Mouse (Mus musculus): ENCODE measurements around the gene March6. TPM values are rescaled to one million over a fixed set of nuclear protein-coding genes. Genes with fewer than 3 reads are reported as not detected.
A peak's percentile ranks its signal among the peaks of the same experiment; 100 is the strongest.

Gene March6
- polyA plus RNA-seq, 1 experiment, result 42.2 TPM

DNA sequence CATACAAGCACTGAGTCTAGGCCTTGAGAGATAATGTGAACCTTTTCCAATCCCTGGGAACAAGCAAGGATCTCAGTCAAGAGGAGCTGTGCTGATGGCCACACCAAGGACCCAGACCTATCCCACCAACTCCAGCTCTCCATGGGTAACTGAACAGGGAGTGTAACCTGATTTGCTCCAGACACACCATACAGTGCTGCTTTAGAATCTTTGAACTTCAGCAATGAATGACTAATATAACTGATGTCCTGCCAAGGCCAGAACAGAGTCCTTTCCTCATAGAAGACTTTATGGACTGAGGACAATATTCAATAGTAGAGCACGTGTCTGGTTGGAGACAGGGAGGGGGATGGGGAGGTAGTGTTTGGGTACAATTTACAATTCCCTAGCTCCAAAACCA lies 14.2 kb upstream of the March6 start:
- H3K4me3 ChIP-seq (ENCODE audit: insufficient read depth, low read length), result no peak overlapping the region
- no peak for TF ChIP-seq CTCF (IDR thresholded peaks at IDR 0.05; ENCODE audit: low read depth, low read length)
- no peak for TF ChIP-seq POLR2A (IDR thresholded peaks at IDR 0.05; ENCODE audit: borderline replicate concordance, low read depth, low read length)
- H3K27ac ChIP-seq (ENCODE audit: insufficient read depth, low read depth, low read length), result no peak overlapping the region
- peaks cover 25% of the 10 kb centered on the region for H3K4me1 ChIP-seq (ENCODE audit: control insufficient read depth, insufficient read depth, low read length)

GRCm38 (mm10) chr15:31543246-31543645 lies 12.4 kb upstream of the March6 start:
- peaks cover 27% of the 10 kb centered on the region for H3K4me1 ChIP-seq (ENCODE audit: control insufficient read depth, insufficient read depth, low read length)
- TF ChIP-seq CTCF (IDR thresholded peaks at IDR 0.05; ENCODE audit: low read depth, low read length), result no peak
- TF ChIP-seq POLR2A (IDR thresholded peaks at IDR 0.05; ENCODE audit: borderline replicate concordance, low read depth, low read length), result no peak

GRCm38 (mm10) chr15:31542013-31542958 lies 11.4 kb upstream of the March6 start:
- Histone ChIP-seq H3K27ac (ENCODE audit: insufficient read depth, low read depth, low read length) (peak overlapping the region; percentile 69), H3K4me1 (ENCODE audit: control insufficient read depth, insufficient read depth, low read length) (peaks cover 26% of the 10 kb centered on the region), H3K4me3 (ENCODE audit: insufficient read depth, low read length) (no peak overlapping the region)
- no peak for TF ChIP-seq POLR2A (IDR thresholded peaks at IDR 0.05; ENCODE audit: borderline replicate concordance, low read depth, low read length)
- no peak for TF ChIP-seq CTCF (IDR thresholded peaks at IDR 0.05; ENCODE audit: low read depth, low read length)

More at GRCm38 (mm10) chr15:31543246-31543645, 12.4 kb upstream of the March6 start:
- Histone ChIP-seq H3K27ac (ENCODE audit: insufficient read depth, low read depth, low read length) (no peak overlapping the region), H3K4me3 (ENCODE audit: insufficient read depth, low read length) (no peak overlapping the region)

- H3K27ac ChIP-seq (ENCODE audit: insufficient read depth, low read depth, low read length), result no peak overlapping the region
- H3K4me3 ChIP-seq (ENCODE audit: insufficient read depth, low read length), result no peak overlapping the region
- TF ChIP-seq POLR2A (IDR thresholded peaks at IDR 0.05; ENCODE audit: borderline replicate concordance, low read depth, low read length) (no peak), CTCF (IDR thresholded peaks at IDR 0.05; ENCODE audit: low read depth, low read length) (no peak)
- H3K4me1 ChIP-seq (ENCODE audit: control insufficient read depth, insufficient read depth, low read length), result peaks cover 33% of the 10 kb centered on the region
Observed at GRCm38 (mm10) chr15:31540513-31540802, 9.6 kb upstream of the March6 start.

- no peak overlapping the region for H3K27ac ChIP-seq (ENCODE audit: insufficient read depth, low read depth, low read length)
- TF ChIP-seq POLR2A (IDR thresholded peaks at IDR 0.05; ENCODE audit: borderline replicate concordance, low read depth, low read length), result no peak
- no peak for TF ChIP-seq CTCF (IDR thresholded peaks at IDR 0.05; ENCODE audit: low read depth, low read length)
- no peak overlapping the region for H3K4me3 ChIP-seq (ENCODE audit: insufficient read depth, low read length)
- H3K4me1 ChIP-seq (ENCODE audit: control insufficient read depth, insufficient read depth, low read length), result peaks cover 35% of the 10 kb centered on the region
Observed at GRCm38 (mm10) chr15:31539643-31540512, 9.0 kb upstream of the March6 start.

DNA sequence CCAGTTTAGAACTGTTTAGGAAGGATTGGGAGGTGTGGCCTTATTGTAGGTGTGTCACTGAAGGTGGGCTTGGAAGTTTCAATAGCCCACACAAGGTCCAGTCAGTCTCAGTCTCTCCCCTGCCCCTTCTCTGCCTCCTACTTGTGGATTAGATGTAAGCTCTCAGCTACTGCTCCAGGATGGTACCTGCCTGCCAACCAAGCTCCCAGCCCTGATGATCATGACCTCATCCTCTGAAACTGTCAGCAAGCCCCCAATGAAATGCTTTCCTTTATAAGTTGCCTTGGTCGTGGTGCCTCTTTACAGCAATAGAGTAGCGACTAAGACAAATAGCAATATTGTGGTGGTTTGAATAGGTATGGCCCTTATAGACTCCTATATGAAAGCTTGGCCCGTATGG lies 7.5 kb upstream of the March6 start:
- Histone ChIP-seq H3K4me3 (ENCODE audit: insufficient read depth, low read length) (no peak overlapping the region), H3K27ac (ENCODE audit: insufficient read depth, low read depth, low read length) (no peak overlapping the region), H3K4me1 (ENCODE audit: control insufficient read depth, insufficient read depth, low read length) (peaks cover 40% of the 10 kb centered on the region)
- TF ChIP-seq CTCF (IDR thresholded peaks at IDR 0.05; ENCODE audit: low read depth, low read length), result no peak
- no peak for TF ChIP-seq POLR2A (IDR thresholded peaks at IDR 0.05; ENCODE audit: borderline replicate concordance, low read depth, low read length)

- no peak overlapping the region for H3K4me3 ChIP-seq (ENCODE audit: insufficient read depth, low read length)
- H3K27ac ChIP-seq (ENCODE audit: insufficient read depth, low read depth, low read length), result no peak overlapping the region
- no peak for TF ChIP-seq CTCF (IDR thresholded peaks at IDR 0.05; ENCODE audit: low read depth, low read length)
- no peak for TF ChIP-seq POLR2A (IDR thresholded peaks at IDR 0.05; ENCODE audit: borderline replicate concordance, low read depth, low read length)
- H3K4me1 ChIP-seq (ENCODE audit: control insufficient read depth, insufficient read depth, low read length), result peaks cover 43% of the 10 kb centered on the region
Observed at GRCm38 (mm10) chr15:31537706-31538105, 6.9 kb upstream of the March6 start.

- Histone ChIP-seq H3K4me1 (ENCODE audit: control insufficient read depth, insufficient read depth, low read length) (peaks cover 36% of the 10 kb centered on the region), H3K27ac (ENCODE audit: insufficient read depth, low read depth, low read length) (no peak overlapping the region), H3K4me3 (ENCODE audit: insufficient read depth, low read length) (no peak overlapping the region)
- TF ChIP-seq POLR2A (IDR thresholded peaks at IDR 0.05; ENCODE audit: borderline replicate concordance, low read depth, low read length) (no peak), CTCF (IDR thresholded peaks at IDR 0.05; ENCODE audit: low read depth, low read length) (no peak)
Observed at GRCm38 (mm10) chr15:31536051-31536737, 5.3 kb upstream of the March6 start.

DNA sequence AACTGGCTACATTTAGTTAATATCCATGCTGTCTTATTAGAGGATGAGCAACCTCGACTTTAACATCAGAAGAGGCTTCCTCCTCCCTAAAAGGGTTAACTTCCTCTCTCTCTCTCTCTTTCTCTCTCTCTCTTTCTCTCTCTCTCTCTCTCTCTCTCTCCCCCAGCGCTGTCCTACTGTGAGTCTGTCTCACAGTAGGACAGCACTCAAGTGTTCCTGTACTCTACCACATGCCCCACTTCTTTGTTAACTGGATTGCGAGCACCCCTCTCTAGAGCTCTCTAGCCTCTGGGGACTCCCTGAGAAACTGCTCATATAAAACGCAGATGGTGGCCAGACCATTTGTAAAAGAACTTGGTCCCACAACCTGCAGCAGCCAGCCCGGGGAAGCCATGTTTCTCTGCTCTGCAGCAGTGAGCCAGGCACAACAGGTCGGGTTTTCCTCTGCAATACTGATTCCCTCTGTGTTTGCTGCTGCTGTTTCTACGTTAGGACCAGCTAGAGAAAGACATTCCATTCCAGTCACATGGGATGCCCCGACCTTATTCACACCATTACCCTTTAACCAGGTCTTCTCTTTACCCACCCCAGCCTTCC lies 4.5 kb upstream of the March6 start:
- Histone ChIP-seq H3K27ac (ENCODE audit: insufficient read depth, low read depth, low read length) (no peak overlapping the region; the same call in 1 of the 2 replicates), H3K4me1 (ENCODE audit: control insufficient read depth, insufficient read depth, low read length) (peaks cover 36% of the 10 kb centered on the region), H3K4me3 (ENCODE audit: insufficient read depth, low read length) (no peak overlapping the region)
- TF ChIP-seq CTCF (IDR thresholded peaks at IDR 0.05; ENCODE audit: low read depth, low read length) (no peak), POLR2A (IDR thresholded peaks at IDR 0.05; ENCODE audit: borderline replicate concordance, low read depth, low read length) (no peak)
